Mouse (Mus musculus): Measurements from ENCODE around the gene Lsm3.

Lsm3 gene

GRCm38 (mm10) chr6:91560186-91560585, 44.5 kb downstream of the Lsm3 start:
- DNase-seq, result no peak

- DNase-seq, result peak; percentile 90
These were observed 47.3 kb downstream of the Lsm3 start for GRCm38 (mm10) chr6:91563031-91563430.

GRCm38 (mm10) chr6:91566407-91566806, 50.7 kb downstream of the Lsm3 start:
- no peak for DNase-seq
